In genomic region chr13:92721006-92721405, GRCm38 (mm10) we compare ENCODE assay signal across 11 mouse cellular contexts.
"Had no signal": no experiment of that assay in that cellular context is flagged by ENCODE, and none has a peak within 500 bp of the region (broad histone marks: within the 10 kb centered on the region; RNA-seq: fewer than 3 reads in every experiment).

No protein-coding gene starts in this region.

- H3K27me3 ChIP-seq: kidney, embryonic 15.5 days; limb, embryonic 15.5 days; liver, embryonic 13.5 days; midbrain, embryonic 15.5 days had no signal

- H3K27ac ChIP-seq: kidney, embryonic 15.5 days; limb, embryonic 15.5 days; liver, embryonic 13.5 days; midbrain, embryonic 15.5 days had no signal

- ATAC-seq: lung, postnatal 0 days; midbrain, embryonic 15.5 days had no signal

- H3K4me2 ChIP-seq: kidney, embryonic 15.5 days; limb, embryonic 15.5 days; liver, embryonic 13.5 days; midbrain, embryonic 11.5 days; midbrain, embryonic 15.5 days had no signal

- H3K4me3 ChIP-seq: kidney, embryonic 15.5 days; limb, embryonic 15.5 days; liver, embryonic 13.5 days; midbrain, embryonic 15.5 days had no signal

- H3K36me3 ChIP-seq: kidney, embryonic 15.5 days; limb, embryonic 15.5 days; liver, embryonic 13.5 days; midbrain, embryonic 15.5 days had no signal

- DNase-seq: kidney, adult 2 months; kidney, postnatal 14 days; liver, embryonic 13.5 days; lung, adult 18-20 months; lung, postnatal 4 days; thymus, postnatal 4 days had no signal

- H3K4me1 ChIP-seq: kidney, embryonic 15.5 days; limb, embryonic 15.5 days; liver, embryonic 13.5 days; midbrain, embryonic 15.5 days had no signal

- H3K9ac ChIP-seq: kidney, embryonic 15.5 days; limb, embryonic 15.5 days; liver, embryonic 13.5 days; midbrain, embryonic 15.5 days had no signal

- H3K9me3 ChIP-seq: kidney, embryonic 15.5 days; limb, embryonic 15.5 days; liver, embryonic 13.5 days; midbrain, embryonic 15.5 days had no signal
